Mouse (Mus musculus): ENCODE measurements around the gene Tnip3. TPM values are rescaled to one million over a fixed set of nuclear protein-coding genes. Genes with fewer than 3 reads are reported as not detected.

The Tnip3 gene
- polyA plus RNA-seq, 1 experiment from 2014 or later: not detected

GRCm38 (mm10) chr6:65621260-65621659 is 96.1 kb downstream of the Tnip3 start:
- no peak overlapping the region for H3K4me3 ChIP-seq
- H3K4me1 ChIP-seq: no peaks in the 10 kb centered on the region
- no peaks in the 10 kb centered on the region for H3K9me3 ChIP-seq (replicated peaks)
- no peak overlapping the region for H3K4me2 ChIP-seq (replicated peaks)
- H3K27ac ChIP-seq: no peak overlapping the region
- H3K27me3 ChIP-seq: no peaks in the 10 kb centered on the region
- ATAC-seq (ENCODE audit: low FRiP score): no peak
- no peaks in the 10 kb centered on the region for H3K36me3 ChIP-seq
- no peak overlapping the region for H3K9ac ChIP-seq

DNA sequence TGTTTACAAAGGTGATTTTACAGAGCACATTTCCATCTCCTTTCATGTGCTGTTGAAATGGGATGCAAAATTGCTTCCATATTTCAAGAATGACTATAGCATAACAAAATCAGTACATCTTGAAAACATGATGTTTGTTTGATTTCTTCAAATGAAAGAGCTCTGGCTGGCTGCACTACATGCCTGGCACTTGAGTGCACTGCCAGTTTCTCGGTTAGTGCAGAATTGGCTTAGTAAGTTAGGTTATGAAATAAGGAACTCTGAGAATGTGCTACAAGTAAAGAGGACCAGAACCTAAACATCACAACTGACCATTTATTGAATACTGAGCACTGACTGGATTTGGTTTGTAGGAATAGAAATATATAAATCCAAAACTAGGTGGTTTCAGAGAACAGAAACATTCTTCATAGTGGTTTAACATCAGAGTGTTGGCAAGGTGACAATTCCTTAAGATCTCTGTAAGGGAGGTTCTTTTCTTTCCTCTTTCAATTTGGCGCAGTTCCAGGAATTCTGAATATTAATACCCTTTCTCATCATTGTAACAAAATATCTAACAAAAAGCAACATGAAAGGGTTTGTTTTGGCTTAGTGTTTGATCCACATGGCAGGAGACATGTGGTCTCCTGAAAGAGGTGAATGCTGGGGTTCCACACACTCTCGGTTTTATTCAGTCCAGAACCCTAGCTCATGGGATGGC is 98.1 kb downstream of the Tnip3 start:
- no peaks in the 10 kb centered on the region for H3K9me3 ChIP-seq (replicated peaks)
- no peaks in the 10 kb centered on the region for H3K36me3 ChIP-seq
- no peak overlapping the region for H3K9ac ChIP-seq
- no peak overlapping the region for H3K4me2 ChIP-seq (replicated peaks)
- no peaks in the 10 kb centered on the region for H3K4me1 ChIP-seq
- 83% methylated on average over 3 of the region's 3 CpGs for WGBS
- no peak for ATAC-seq (ENCODE audit: low FRiP score)
- no peaks in the 10 kb centered on the region for H3K27me3 ChIP-seq
- no peak overlapping the region for H3K4me3 ChIP-seq
- H3K27ac ChIP-seq: no peak overlapping the region

- H3K9me3 ChIP-seq (replicated peaks): no peaks in the 10 kb centered on the region
- H3K4me1 ChIP-seq: no peaks in the 10 kb centered on the region
- no peaks in the 10 kb centered on the region for H3K27me3 ChIP-seq
- H3K36me3 ChIP-seq: no peaks in the 10 kb centered on the region
- 94% methylated on average over 2 of the region's 2 CpGs for WGBS
- H3K9ac ChIP-seq: no peak overlapping the region
- H3K27ac ChIP-seq: no peak overlapping the region
- no peak overlapping the region for H3K4me2 ChIP-seq (replicated peaks)
- ATAC-seq (ENCODE audit: low FRiP score): no peak
- H3K4me3 ChIP-seq: no peak overlapping the region
Measured at GRCm38 (mm10) chr6:65630578-65630977, 105.5 kb downstream of the Tnip3 start.

- H3K27ac ChIP-seq: no peak overlapping the region
- no peak overlapping the region for H3K4me2 ChIP-seq (replicated peaks)
- 85% methylated on average over 5 of the region's 5 CpGs for WGBS
- no peaks in the 10 kb centered on the region for H3K36me3 ChIP-seq
- H3K4me3 ChIP-seq: no peak overlapping the region
- H3K9me3 ChIP-seq (replicated peaks): no peaks in the 10 kb centered on the region
- ATAC-seq (ENCODE audit: low FRiP score): no peak
- H3K27me3 ChIP-seq: no peaks in the 10 kb centered on the region
- H3K9ac ChIP-seq: no peak overlapping the region
- no peaks in the 10 kb centered on the region for H3K4me1 ChIP-seq
Measured at GRCm38 (mm10) chr6:65632184-65632583, 107.1 kb downstream of the Tnip3 start.

DNA sequence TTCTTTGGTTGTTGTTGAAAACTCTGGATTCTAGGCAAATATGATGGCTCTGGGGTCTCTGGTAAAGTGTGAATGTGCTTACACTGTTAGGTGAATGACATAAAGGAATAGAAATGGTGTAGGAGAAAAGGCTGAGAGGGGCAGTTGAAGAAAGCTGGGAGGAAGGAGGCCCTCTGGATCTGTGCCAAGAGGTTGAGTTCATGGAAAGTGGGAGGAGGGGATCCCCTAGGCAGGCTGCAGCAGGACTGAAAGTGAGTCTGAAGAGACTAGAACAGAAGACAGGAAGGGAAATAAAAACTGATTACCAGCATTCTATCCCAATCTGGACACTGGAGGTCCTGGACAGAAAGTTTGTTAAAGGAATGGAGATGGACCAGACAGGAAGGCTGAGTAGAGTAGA is 117.3 kb downstream of the Tnip3 start:
- Histone ChIP-seq H3K9ac (no peak overlapping the region), H3K4me1 (no peaks in the 10 kb centered on the region), H3K9me3 (replicated peaks) (peaks cover 4% of the 10 kb centered on the region; the same call in 1 of the 2 replicates), H3K27ac (no peak overlapping the region), H3K27me3 (no peaks in the 10 kb centered on the region), H3K36me3 (no peaks in the 10 kb centered on the region), H3K4me2 (replicated peaks) (no peak overlapping the region), H3K4me3 (no peak overlapping the region)
- no peak for ATAC-seq (ENCODE audit: low FRiP score)

DNA sequence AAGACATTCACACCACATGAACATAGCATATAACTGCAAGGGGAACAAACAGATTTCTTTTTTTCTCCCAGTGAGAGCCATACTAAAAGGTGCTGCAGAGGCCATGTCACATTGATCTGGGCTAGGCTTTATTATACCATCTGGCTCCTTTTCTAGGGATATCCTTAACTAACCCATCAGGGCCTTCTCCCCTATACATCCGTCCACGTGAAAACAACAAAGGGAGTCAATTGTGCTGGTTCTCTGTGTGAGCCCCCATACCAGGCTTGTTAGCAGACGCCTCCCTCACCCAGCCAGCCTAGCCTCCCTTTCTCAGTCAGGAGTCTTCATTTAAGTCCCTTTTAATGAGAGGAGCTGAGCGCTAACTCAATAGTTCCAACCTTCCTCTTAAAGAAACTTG is 119.0 kb downstream of the Tnip3 start:
- no peak for ATAC-seq (ENCODE audit: low FRiP score)

GRCm38 (mm10) chr6:65646408-65646807 is 121.3 kb downstream of the Tnip3 start:
- no peak overlapping the region for H3K9ac ChIP-seq
- H3K36me3 ChIP-seq: no peaks in the 10 kb centered on the region
- H3K27ac ChIP-seq: no peak overlapping the region
- no peak overlapping the region for H3K4me2 ChIP-seq (replicated peaks)
- H3K27me3 ChIP-seq: no peaks in the 10 kb centered on the region
- no peak overlapping the region for H3K4me3 ChIP-seq
- no peak for ATAC-seq (ENCODE audit: low FRiP score)
- H3K4me1 ChIP-seq: no peaks in the 10 kb centered on the region
- no peaks in the 10 kb centered on the region for H3K9me3 ChIP-seq (replicated peaks)
- WGBS: 79% methylated on average over 3 of the region's 3 CpGs

More for the DNA sequence above, 119.0 kb downstream of the Tnip3 start:
- 32% methylated on average over 4 of the region's 4 CpGs for WGBS
- Histone ChIP-seq H3K4me3 (no peak overlapping the region), H3K4me2 (replicated peaks) (no peak overlapping the region), H3K27me3 (no peaks in the 10 kb centered on the region), H3K27ac (no peak overlapping the region), H3K4me1 (no peaks in the 10 kb centered on the region), H3K36me3 (no peaks in the 10 kb centered on the region), H3K9me3 (replicated peaks) (no peaks in the 10 kb centered on the region), H3K9ac (no peak overlapping the region)

DNA sequence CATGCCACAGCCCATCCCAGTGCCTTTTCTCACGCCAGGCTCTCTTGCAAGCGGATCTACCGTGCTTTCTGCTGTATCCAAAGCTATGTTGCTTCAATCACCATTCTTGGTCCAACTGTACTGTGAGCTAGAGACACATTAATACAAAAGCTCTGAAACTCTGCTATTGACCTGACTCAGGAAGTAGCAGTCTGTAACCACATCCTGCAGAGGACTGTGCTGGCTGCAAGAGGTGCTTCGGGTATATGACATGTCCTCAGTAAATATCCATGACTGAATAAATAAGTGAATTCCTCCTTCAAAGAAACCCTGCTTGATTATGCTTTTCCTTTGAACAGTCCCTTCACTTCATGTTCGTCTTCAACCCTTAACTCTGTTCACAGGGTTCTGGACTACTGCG is 122.6 kb downstream of the Tnip3 start:
- no peak overlapping the region for H3K9ac ChIP-seq
- no peak for ATAC-seq (ENCODE audit: low FRiP score)
- WGBS: 85% methylated on average over 6 of the region's 6 CpGs
- H3K27me3 ChIP-seq: no peaks in the 10 kb centered on the region
- H3K4me2 ChIP-seq (replicated peaks): no peak overlapping the region
- no peak overlapping the region for H3K4me3 ChIP-seq
- no peak overlapping the region for H3K27ac ChIP-seq
- no peaks in the 10 kb centered on the region for H3K9me3 ChIP-seq (replicated peaks)
- no peaks in the 10 kb centered on the region for H3K36me3 ChIP-seq
- no peaks in the 10 kb centered on the region for H3K4me1 ChIP-seq

GRCm38 (mm10) chr6:65651376-65651775 is 126.3 kb downstream of the Tnip3 start:
- Histone ChIP-seq H3K4me1 (no peaks in the 10 kb centered on the region), H3K27ac (no peak overlapping the region), H3K27me3 (no peaks in the 10 kb centered on the region), H3K4me2 (replicated peaks) (no peak overlapping the region), H3K4me3 (no peak overlapping the region), H3K9ac (no peak overlapping the region), H3K36me3 (no peaks in the 10 kb centered on the region), H3K9me3 (replicated peaks) (no peaks in the 10 kb centered on the region)
- WGBS: 34% methylated on average over 4 of the region's 4 CpGs
- ATAC-seq (ENCODE audit: low FRiP score): no peak

DNA sequence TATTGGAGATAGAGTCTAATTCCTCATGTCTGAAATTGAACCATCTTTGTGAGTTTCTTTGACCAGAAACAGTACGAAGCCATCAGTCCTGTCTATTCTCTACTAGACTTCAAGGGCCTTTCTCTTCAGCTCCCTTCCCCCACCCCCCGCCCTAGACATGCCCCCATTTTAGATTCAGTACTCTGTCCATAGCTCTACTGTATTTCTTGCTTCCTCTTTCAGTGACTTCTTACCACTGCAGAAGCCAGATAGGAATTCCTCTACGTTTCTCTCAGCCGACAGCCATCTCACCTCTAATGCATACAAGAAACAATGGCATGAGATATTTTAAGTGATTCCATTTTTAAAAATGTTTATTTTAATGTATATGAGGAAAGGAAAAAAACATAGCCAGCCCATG is 136.2 kb downstream of the Tnip3 start:
- no peaks in the 10 kb centered on the region for H3K36me3 ChIP-seq

DNA sequence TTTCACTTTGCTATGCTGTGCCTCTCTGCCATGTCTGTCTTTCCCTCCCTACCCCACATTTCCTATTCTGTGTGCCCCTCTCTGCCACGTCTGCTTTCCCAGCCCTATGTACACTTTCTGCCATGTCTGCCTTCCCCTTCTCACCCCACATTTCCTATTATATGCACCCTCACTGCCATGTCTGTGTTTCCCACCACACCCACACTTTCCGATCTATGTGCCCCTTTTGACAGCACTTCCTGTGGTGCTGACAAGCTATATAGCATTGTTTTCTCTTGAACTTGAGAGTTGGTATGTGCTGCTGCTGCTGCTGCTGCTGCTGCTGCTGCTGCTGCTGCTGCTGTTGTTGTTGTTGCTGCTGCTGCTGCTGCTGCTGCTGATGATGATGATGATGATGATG is 136.9 kb downstream of the Tnip3 start:
- no peaks in the 10 kb centered on the region for H3K27me3 ChIP-seq
- 67% methylated on average over 2 of the region's 2 CpGs for WGBS

More for the DNA sequence above, 136.2 kb downstream of the Tnip3 start:
- WGBS: 87% methylated on average over 4 of the region's 4 CpGs
- no peak overlapping the region for H3K27ac ChIP-seq
- no peak overlapping the region for H3K9ac ChIP-seq
- no peaks in the 10 kb centered on the region for H3K27me3 ChIP-seq
- H3K4me3 ChIP-seq: no peak overlapping the region
- no peak overlapping the region for H3K4me2 ChIP-seq (replicated peaks)
- no peaks in the 10 kb centered on the region for H3K4me1 ChIP-seq
- no peak for ATAC-seq (ENCODE audit: low FRiP score)
- no peaks in the 10 kb centered on the region for H3K9me3 ChIP-seq (replicated peaks)

DNA sequence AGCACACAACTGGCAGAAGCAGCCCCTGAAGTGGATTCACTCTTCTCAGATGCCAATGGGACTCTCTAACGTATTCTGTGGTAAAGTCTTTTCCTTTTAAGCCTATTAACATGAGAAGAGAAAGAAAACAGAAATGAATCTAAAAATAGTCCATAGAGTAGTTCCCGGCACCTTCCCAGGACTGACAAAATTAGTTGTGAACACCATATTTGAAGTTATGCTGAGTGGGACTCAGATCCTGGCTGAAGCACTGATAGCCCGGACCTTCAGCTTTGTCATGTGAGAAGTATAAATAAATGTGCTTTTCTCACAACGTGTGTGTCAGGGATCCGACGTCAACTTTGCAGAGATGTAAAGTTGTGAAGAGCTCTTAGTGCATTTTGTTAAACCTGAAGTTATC is 138.9 kb downstream of the Tnip3 start:
- ATAC-seq (ENCODE audit: low FRiP score): no peak
- no peaks in the 10 kb centered on the region for H3K36me3 ChIP-seq
- H3K4me3 ChIP-seq: no peak overlapping the region
- H3K27ac ChIP-seq: no peak overlapping the region
- H3K4me1 ChIP-seq: no peaks in the 10 kb centered on the region
- H3K4me2 ChIP-seq (replicated peaks): no peak overlapping the region
- H3K9me3 ChIP-seq (replicated peaks): no peaks in the 10 kb centered on the region
- no peaks in the 10 kb centered on the region for H3K27me3 ChIP-seq
- H3K9ac ChIP-seq: no peak overlapping the region
- WGBS: 79% methylated on average over 6 of the region's 6 CpGs

More for the DNA sequence above, 136.9 kb downstream of the Tnip3 start:
- Histone ChIP-seq H3K9me3 (replicated peaks) (no peaks in the 10 kb centered on the region), H3K27ac (no peak overlapping the region), H3K9ac (no peak overlapping the region), H3K4me1 (no peaks in the 10 kb centered on the region), H3K4me3 (no peak overlapping the region), H3K4me2 (replicated peaks) (no peak overlapping the region), H3K36me3 (no peaks in the 10 kb centered on the region)
- no peak for ATAC-seq (ENCODE audit: low FRiP score)

- H3K4me1 ChIP-seq: 0 out of 2 replicates have a peak, but pooled peaks cover 4% of the 10 kb centered on the region
Measured at GRCm38 (mm10) chr6:65666295-65666694, 141.2 kb downstream of the Tnip3 start.

More at GRCm38 (mm10) chr6:65666295-65666694, 141.2 kb downstream of the Tnip3 start:
- no peak for ATAC-seq (ENCODE audit: low FRiP score)
- WGBS: 86% methylated on average over 3 of the region's 3 CpGs
- Histone ChIP-seq H3K4me3 (no peak overlapping the region), H3K4me2 (replicated peaks) (no peak overlapping the region), H3K27me3 (0 out of 2 replicates have a peak, but pooled peaks cover 3% of the 10 kb centered on the region), H3K36me3 (no peaks in the 10 kb centered on the region), H3K27ac (no peak overlapping the region), H3K9me3 (replicated peaks) (no peaks in the 10 kb centered on the region), H3K9ac (no peak overlapping the region)

Data from hindbrain, embryonic 12.5 days (tissue).